Mouse (Mus musculus) monocyte, adult 5-6 weeks (primary cell): Measurements from ENCODE around the gene Nrarp. TPM values are rescaled to one million over a fixed set of nuclear protein-coding genes. Genes with fewer than 3 reads are reported as not detected.
A peak's percentile ranks its signal among the peaks of the same experiment; 100 is the strongest.

Experiments
- ATAC-seq: fragments of 153-309, 156-312 bp; replicated peaks from 2 replicates; pipeline ENCODE4 v1.8.0; 2017; ENCODE audit warnings: mild to moderate bottlenecking; ENCODE audit not compliant: low TSS enrichment, insufficient number of reproducible peaks, severe bottlenecking, poor library complexity, low FRiP score
- total RNA-seq: library from RNA; stranded (forward); fragments of 200-1000, 200-491, 200-594 nt; gene quantifications from 3 replicates; pipeline ENCODE4 v1.2.3, GENCODE M21; 2017

Nrarp gene
- 22.3 to 51.8 TPM (median 24.4 TPM) in 3 replicates for total RNA-seq

GRCm38 (mm10) chr2:25180478-25180903 lies at the start of gene Nrarp:
Gene Nrarp, plus strand, starts transcription at chr2:25180758.
- ATAC-seq, result peak; percentile 86

DNA sequence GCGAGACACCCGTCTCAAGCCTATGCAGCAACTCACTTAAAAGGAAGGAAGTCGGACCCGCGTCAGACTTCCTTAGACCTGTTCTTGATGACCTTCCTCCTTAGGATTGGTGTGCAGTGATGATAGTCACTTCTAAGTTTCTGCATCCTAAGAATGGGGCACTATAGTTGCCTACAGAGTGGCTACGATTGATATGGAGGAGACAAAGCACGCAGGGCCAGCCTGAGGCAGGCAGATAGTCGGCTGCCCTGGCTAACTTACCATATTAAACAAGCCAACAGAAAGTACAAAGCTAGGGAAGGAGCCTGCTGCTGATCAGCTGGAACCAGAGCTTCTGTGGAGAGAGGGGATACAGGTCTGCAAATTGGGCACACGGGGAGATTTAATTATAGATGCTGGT lies 49.0 kb upstream of the Nrarp start:
- ATAC-seq, result no peak

- ATAC-seq, result no peak
Measured at GRCm38 (mm10) chr2:25137832-25138231, 42.7 kb upstream of the Nrarp start.

GRCm38 (mm10) chr2:25141185-25141584 lies 39.4 kb upstream of the Nrarp start:
- no peak for ATAC-seq

DNA sequence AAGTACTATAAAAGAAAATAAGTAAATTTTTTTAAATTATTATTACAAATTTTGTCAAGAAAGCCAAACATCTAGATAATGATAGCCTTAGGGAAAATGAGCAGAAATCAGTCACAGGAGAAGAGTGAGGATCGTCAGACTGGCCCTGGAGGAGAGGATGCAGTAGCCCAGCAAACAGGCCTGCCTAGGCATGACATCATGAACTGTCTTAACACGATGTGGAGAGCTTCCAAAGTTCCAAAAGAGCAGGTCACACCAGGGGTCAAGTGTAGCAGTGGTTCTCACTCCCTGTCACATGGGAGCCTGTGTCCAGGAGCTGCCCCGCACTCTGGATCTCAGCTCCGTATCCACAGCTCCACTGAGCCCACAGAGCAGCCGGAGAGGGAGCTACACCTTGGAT lies 38.6 kb upstream of the Nrarp start:
- no peak for ATAC-seq

DNA sequence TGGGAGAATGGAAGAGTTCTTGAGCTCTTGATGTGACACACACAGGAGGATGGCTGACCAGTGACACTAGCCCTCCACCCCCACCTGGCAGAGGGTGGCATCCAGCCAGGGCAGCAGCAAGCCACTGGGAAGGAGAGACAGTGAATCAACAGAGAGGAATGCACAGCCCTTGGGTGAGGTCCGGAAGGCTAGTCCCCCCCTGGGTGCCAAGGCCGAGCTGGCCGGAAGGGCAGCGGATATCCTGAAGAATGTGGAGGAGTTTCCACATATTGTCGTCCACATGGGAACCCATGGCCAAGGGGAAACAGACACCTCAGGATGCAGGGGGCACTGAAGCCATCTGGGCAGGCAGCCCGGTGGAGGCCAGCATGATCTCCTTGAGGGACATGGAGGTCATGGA lies 35.2 kb upstream of the Nrarp start:
- ATAC-seq, result no peak

DNA sequence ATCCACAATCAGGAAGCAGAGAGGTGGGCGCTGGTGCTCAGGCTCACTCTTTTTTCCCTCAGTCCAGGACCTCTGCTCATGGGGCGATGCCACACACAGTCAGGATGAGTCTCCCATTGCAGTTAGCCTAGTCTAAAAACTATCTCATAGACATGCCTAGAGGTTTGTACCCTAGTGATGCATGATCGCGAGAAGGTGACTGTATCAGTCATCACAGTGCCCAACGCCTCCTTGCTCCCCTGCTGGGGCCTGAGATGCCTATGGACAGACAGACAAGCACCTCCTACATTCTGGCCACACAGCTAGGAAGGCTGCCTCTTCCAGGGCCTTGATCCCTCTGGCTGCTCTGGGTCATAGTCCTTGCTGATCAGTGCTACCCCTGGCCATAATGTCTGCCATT lies 33.2 kb upstream of the Nrarp start:
- ATAC-seq, result no peak

GRCm38 (mm10) chr2:25147892-25148291 lies 32.7 kb upstream of the Nrarp start:
- ATAC-seq, result peak; percentile 70

DNA sequence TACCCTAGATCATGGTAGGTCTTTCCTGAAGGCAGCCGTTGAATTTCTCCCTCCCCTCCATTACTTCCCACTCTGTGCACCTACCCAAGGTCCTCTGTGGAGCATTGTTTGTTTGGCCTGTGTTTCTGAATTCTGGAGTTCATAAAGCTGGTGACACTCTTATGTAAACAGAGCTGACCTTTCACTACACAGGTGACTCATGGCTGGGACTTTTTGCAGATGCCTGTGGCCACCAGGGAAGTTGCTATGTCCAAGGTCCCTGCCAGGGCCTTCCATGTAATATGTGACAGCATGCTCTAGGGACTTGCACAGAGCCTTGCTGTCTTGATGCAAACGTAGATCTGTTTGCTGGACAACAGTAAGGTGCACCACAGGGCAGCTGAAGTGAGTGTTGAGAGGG lies 30.9 kb upstream of the Nrarp start:
- ATAC-seq, result no peak

- ATAC-seq, result no peak
Measured at GRCm38 (mm10) chr2:25151280-25151956, 29.1 kb upstream of the Nrarp start.

GRCm38 (mm10) chr2:25156177-25156576 lies 24.4 kb upstream of the Nrarp start:
- ATAC-seq, result no peak

GRCm38 (mm10) chr2:25156990-25157389 lies 23.6 kb upstream of the Nrarp start:
- no peak for ATAC-seq

DNA sequence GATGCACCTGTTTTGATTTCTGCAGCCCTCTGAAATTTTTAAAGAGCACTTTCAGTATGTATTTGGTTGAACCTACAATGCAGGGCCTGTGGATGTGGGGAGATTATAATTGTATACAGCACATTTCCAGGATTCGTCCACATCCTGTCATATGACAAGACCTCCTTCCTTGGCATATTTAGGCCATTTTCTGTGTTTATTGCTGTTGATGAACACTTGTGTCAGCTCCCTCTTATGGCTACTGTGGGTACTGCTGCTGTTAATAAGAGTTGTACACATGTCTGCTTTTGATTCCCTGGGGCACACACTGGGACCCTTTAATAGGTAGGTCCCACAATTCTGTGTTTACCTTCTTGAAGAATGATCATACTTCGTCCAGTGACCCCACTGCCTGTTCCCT lies 22.9 kb upstream of the Nrarp start:
- ATAC-seq, result peak; percentile 56

GRCm38 (mm10) chr2:25167481-25167880 lies 13.1 kb upstream of the Nrarp start:
- no peak for ATAC-seq

DNA sequence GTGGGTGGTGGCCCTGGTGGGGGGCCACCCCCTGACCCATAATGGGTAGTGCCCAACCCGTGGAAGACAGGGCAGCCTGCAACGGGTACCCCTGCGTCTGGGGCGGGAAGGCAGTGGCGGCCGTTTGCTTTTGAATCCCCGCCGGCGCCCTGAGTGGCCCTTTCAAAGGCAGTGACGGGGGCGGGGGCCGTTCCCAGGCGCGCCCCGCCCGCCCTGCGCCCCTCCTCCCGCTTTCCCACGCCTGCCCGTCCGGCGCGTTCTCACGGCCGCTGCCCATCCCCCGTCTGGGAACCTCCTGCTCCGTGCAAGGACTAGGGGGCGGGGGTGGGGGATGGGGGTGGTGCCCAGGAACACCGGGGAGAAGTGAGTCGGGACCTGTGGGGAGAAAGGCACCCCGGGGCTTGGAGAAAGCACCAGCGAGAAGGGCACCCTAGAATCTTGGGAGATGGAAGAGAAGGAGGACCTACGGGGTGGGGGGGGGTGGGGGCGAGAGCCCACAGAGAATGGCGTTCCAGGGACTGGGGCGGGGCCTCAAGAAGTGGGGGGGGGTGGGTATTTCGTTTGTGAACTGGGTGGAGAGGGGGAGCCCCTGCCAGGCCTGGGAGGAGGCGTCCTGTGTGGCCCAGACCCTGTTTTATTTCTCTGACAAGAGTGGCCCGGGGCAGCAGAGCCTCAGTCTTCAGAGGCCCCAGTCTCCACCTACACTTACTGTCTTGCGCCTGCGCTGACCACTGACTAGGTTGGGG lies 12.5 kb upstream of the Nrarp start:
- ATAC-seq, result no peak

DNA sequence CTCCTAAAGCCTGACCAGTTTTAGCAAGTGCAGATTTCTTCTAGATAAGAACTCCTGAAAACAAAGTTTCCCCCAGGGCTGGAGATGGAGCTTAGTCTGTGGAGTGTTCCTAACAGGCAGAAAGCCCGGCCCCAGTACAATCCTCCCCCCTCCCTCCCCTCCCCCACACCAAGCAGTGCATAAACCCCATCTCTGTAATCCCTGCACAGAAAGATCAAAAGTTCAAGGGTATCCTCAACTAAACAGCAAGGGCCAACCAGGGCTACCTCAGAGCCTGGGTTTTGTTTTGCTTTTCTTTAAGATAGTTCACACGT lies 11.9 kb upstream of the Nrarp start:
- ATAC-seq, result no peak

DNA sequence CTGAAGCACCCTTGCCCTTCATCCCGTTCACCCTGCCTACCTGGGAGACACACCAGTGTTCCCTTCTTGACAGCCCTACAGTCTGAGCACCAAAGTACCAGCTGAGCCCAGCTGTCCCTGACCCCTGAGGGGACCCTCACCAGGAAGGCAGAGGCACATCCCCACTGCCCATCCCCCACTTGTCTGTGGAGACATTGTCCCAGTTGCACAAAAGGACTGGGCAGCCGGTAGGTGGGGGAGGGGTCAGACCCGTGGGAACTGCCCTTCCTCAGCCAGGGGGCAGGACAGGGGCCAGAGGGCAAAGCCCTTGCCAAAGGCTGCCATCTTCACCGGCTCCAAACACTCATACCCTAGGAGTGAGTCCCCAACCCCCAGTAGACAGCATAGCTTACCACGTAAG lies 10.8 kb upstream of the Nrarp start:
- no peak for ATAC-seq

- no peak for ATAC-seq
Measured at GRCm38 (mm10) chr2:25170326-25171100, 10.0 kb upstream of the Nrarp start.

DNA sequence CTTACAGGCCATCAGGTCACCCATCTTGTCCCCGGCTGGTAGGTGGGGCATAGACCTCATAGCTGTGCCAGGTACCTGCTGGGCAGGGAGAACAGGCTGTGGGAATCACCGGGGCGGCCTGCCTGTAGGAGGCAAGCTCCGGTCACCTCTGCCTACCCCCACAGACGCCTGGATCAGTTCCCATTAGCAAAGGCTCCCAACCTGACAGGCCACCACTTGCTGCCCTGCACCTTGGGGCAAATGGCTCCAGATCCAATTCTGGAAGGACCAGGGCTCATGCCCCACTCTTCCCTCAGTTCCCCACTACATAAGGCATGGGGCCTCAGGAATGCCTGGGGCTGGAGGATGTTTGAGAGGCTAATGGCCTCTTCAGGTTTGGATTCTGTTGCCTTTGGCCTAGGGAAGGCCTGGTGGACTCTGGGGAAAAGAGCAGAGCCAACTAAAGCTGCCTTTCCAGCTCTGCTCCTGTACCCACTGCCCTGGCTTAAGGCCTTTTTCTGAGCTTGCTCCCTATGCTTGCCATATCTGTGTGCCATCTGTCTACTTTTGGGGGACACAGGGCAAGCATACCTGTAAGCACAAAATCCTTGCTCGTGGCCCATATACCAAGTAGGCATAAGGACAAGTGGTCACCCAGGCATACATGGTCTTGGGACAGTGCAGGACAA lies 9.3 kb upstream of the Nrarp start:
- no peak for ATAC-seq
